Comparison of ENCODE assay signal across 8 mouse cellular contexts in the genomic region with DNA sequence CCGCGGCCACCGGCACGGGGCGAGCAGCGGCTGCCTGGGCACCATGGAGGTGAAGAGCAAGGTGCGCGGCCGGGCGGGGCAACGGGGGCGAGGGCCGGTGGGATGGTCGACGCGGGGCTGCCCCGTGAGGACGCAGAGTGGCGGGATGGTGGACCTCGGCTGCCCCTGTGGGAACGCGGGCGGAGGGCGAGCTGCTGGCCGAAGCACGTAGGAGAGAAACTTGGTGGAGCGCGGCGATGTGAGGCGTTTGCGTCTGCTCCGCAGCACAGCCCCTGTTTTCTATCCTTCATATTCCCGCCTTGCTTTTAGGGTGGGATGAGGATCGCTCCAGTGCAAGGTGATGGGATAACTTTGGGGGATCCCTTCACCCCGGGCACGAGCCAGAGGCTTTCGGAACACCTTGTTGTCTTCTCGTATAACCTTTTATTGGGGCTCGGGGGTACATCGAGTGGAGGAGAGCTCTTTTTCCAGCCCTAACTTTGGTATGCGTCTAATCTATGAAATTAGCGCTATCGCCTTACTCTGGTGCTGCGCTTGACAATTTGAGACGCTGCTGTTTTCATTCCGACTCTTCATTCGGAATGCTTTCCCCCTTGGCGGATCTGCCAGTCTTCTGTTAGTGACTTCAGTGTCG. TPM values are rescaled to one million over a fixed set of nuclear protein-coding genes. Genes with fewer than 3 reads are reported as not detected.
A peak's percentile ranks its signal among the peaks of the same experiment; 100 is the strongest.
DNase-seq lines count a peak whose midpoint lies in the region; ATAC-seq and TF ChIP-seq lines count a peak whose summit lies in the region.

No protein-coding gene starts in this region.

- peak overlapping the region; percentile 47 for H3K9ac ChIP-seq in lung, embryonic 15.5 days
- peak overlapping the region; percentile 60 for H3K9ac ChIP-seq in limb, embryonic 11.5 days (ENCODE audit: low read length)

- no peak; the same call in 1 of the 2 replicates for ATAC-seq in lung, embryonic 15.5 days (ENCODE audit: borderline replicate concordance, extremely low read depth, low FRiP score, low TSS enrichment)
- no peak for ATAC-seq in limb, embryonic 11.5 days (ENCODE audit: insufficient number of reproducible peaks, low FRiP score, low TSS enrichment, low read depth)

- TF ChIP-seq CTCF in olfactory bulb, adult 2 months (IDR thresholded peaks at IDR 0.05; ENCODE audit: insufficient read depth, low read depth, low read length): no peak

- peak overlapping the region; percentile 58 for H3K4me3 ChIP-seq in lung, embryonic 15.5 days
- peak overlapping the region; percentile 88 for H3K4me3 ChIP-seq in forebrain, embryonic 10.5 days
- H3K4me3 ChIP-seq in limb, embryonic 11.5 days (ENCODE audit: low read depth, low read length): peak overlapping the region; percentile 64
- peak overlapping the region; percentile 76 for H3K4me3 ChIP-seq in olfactory bulb, adult 2 months (ENCODE audit: insufficient read depth, low read depth, low read length)

- under 1% methylated on average over 49 of the region's 49 CpGs for WGBS in lung, embryonic 15.5 days
- under 1% methylated on average over 49 of the region's 49 CpGs for WGBS in forebrain, embryonic 10.5 days
- under 1% methylated on average over 49 of the region's 49 CpGs for WGBS in limb, embryonic 11.5 days
- under 1% methylated on average over 49 of the region's 49 CpGs for WGBS in olfactory bulb, adult 2 months

- no peak for DNase-seq in lung, postnatal 10 days
- DNase-seq in T-cell, adult 2 months (ENCODE audit: low spot score): peak; percentile 11
- DNase-seq in forebrain, embryonic 10.5 days (ENCODE audit: extremely low spot score, low spot score): peak; percentile 41
- peak; percentile 65 for DNase-seq in limb, embryonic 11.5 days (ENCODE audit: low spot score)
- no peak for DNase-seq in adrenal gland, adult 8-10 months
- no peak for DNase-seq in adrenal gland, postnatal 10 days

- no peaks in the 10 kb centered on the region for H3K9me3 ChIP-seq in lung, embryonic 15.5 days
- no peaks in the 10 kb centered on the region for H3K9me3 ChIP-seq in forebrain, embryonic 10.5 days
- H3K9me3 ChIP-seq in limb, embryonic 11.5 days (ENCODE audit: control insufficient read depth, low read length): no peaks in the 10 kb centered on the region

- peak overlapping the region; percentile 79 for H3K27ac ChIP-seq in lung, embryonic 15.5 days
- peak overlapping the region; percentile 94 for H3K27ac ChIP-seq in forebrain, embryonic 10.5 days
- H3K27ac ChIP-seq in limb, embryonic 11.5 days (replicated peaks; ENCODE audit: low read depth, low read length): 0 out of 2 replicates have a peak overlapping the region, but pooled peaks have one; percentile 21
- H3K27ac ChIP-seq in olfactory bulb, adult 2 months (ENCODE audit: insufficient read depth, low read depth, low read length): no peak overlapping the region

- no peaks in the 10 kb centered on the region for H3K36me3 ChIP-seq in lung, embryonic 15.5 days
- H3K36me3 ChIP-seq in forebrain, embryonic 10.5 days (replicated peaks): no peaks in the 10 kb centered on the region
- H3K36me3 ChIP-seq in limb, embryonic 11.5 days (ENCODE audit: control insufficient read depth, insufficient read depth, low read length): no peaks in the 10 kb centered on the region

- peaks cover 43% of the 10 kb centered on the region for H3K27me3 ChIP-seq in lung, embryonic 15.5 days
- peaks cover 49% of the 10 kb centered on the region for H3K27me3 ChIP-seq in forebrain, embryonic 10.5 days (ENCODE audit: poor library complexity, severe bottlenecking)
- peaks cover 10% of the 10 kb centered on the region for H3K27me3 ChIP-seq in limb, embryonic 11.5 days (ENCODE audit: control insufficient read depth, insufficient read depth, low read length)

- TF ChIP-seq POLR2A in olfactory bulb, adult 2 months (IDR thresholded peaks at IDR 0.05; ENCODE audit: insufficient read depth, low read depth, low read length): no peak

- H3K4me2 ChIP-seq in lung, embryonic 15.5 days: peak overlapping the region; percentile 92
- H3K4me2 ChIP-seq in limb, embryonic 11.5 days (ENCODE audit: low read depth, severe bottlenecking): peak overlapping the region; percentile 99

- peaks cover 47% of the 10 kb centered on the region for H3K4me1 ChIP-seq in lung, embryonic 15.5 days
- peaks cover 48% of the 10 kb centered on the region for H3K4me1 ChIP-seq in forebrain, embryonic 10.5 days
- peaks cover 8% of the 10 kb centered on the region for H3K4me1 ChIP-seq in limb, embryonic 11.5 days (ENCODE audit: control insufficient read depth, insufficient read depth, low read length)
- peaks cover 12% of the 10 kb centered on the region for H3K4me1 ChIP-seq in olfactory bulb, adult 2 months (ENCODE audit: control insufficient read depth, insufficient read depth, low read length)

RNA-seq across cellular contexts. Expression of gene Pard6b, which starts 0.6 kb away (rescaled TPM):
- polyA plus RNA-seq in lung, embryonic 15.5 days (2015; fragmentation: Nextera tagmentation; extraction: Ambion mirVana): 10.8 and 12.8 TPM in 2 replicates
- 9.3 and 10.4 TPM in 2 replicates for polyA plus RNA-seq in forebrain, embryonic 10.5 days (2016; fragmentation: Nextera tagmentation; extraction: Ambion mirVana)
- polyA plus RNA-seq in limb, embryonic 11.5 days (2014; fragmentation: Nextera tagmentation; extraction: Ambion mirVana): 5.0 and 5.7 TPM in 2 replicates
- not detected in 2 replicates for polyA plus RNA-seq in olfactory bulb, adult 2 months (2012; ENCODE audit: insufficient read depth, insufficient read length, low replicate concordance, missing spikeins)
- 1 to 10 TPM; 1.9 to 2.8 (median 2.3) TPM for total RNA-seq in adrenal gland, adult 8-10 months (2022)
- 1 to 10 TPM; 2.1 to 2.3 TPM for total RNA-seq in adrenal gland, postnatal 10 days (2021)

Comparison
In these comparisons a context has a peak if more than half of its experiments do, and no peak if none do; other contexts are left out.
1. DNase-seq: peak in T-cell, adult 2 months (single experiment), forebrain, embryonic 10.5 days (single experiment) and limb, embryonic 11.5 days (single experiment); none in lung, postnatal 10 days (single experiment), adrenal gland, adult 8-10 months (single experiment) and adrenal gland, postnatal 10 days (single experiment).
2. Peak in every context shown above with its lines, with median percentiles within 50 percentile points of each other: H3K4me3 ChIP-seq.